8 mouse cellular contexts compared by ENCODE assay signal in genomic region chr6:31216206-31217059, GRCm38 (mm10).
DNase-seq lines count a peak whose midpoint lies in the region; ATAC-seq and TF ChIP-seq lines count a peak whose summit lies in the region.

No protein-coding gene starts in this region.

- peak; percentile 86 to 92 for DNase-seq in spleen, adult 2 months (ENCODE audit: low read depth in 1 of 2, low spot score in 2 of 2)

- H3K27me3 ChIP-seq in erythroblast, embryonic 14.5 days (ENCODE audit: control insufficient read depth): peaks cover 75% of the 10 kb centered on the region
- peaks cover 59% of the 10 kb centered on the region for H3K27me3 ChIP-seq in embryonic facial prominence, embryonic 15.5 days
- peaks cover 48% of the 10 kb centered on the region for H3K27me3 ChIP-seq in heart, embryonic 11.5 days (ENCODE audit: control insufficient read depth, insufficient read depth, low read length)
- peaks cover 84% of the 10 kb centered on the region for H3K27me3 ChIP-seq in kidney, embryonic 15.5 days
- H3K27me3 ChIP-seq in limb, embryonic 15.5 days: peaks cover 73% of the 10 kb centered on the region
- peaks cover 11% of the 10 kb centered on the region for H3K27me3 ChIP-seq in midbrain, embryonic 16.5 days (ENCODE audit: control insufficient read depth, insufficient read depth, low read depth, low read length)
- 0 out of 2 replicates have a peak, but pooled peaks cover 2% of the 10 kb centered on the region for H3K27me3 ChIP-seq in spleen, adult 2 months (ENCODE audit: control insufficient read depth, insufficient read depth, low read length)

- H3K36me3 ChIP-seq in erythroblast, embryonic 14.5 days (ENCODE audit: control insufficient read depth): no peaks in the 10 kb centered on the region
- H3K36me3 ChIP-seq in embryonic facial prominence, embryonic 15.5 days: no peaks in the 10 kb centered on the region
- H3K36me3 ChIP-seq in heart, embryonic 11.5 days (ENCODE audit: control insufficient read depth, insufficient read depth, low read length): no peaks in the 10 kb centered on the region
- H3K36me3 ChIP-seq in kidney, embryonic 15.5 days: no peaks in the 10 kb centered on the region
- no peaks in the 10 kb centered on the region for H3K36me3 ChIP-seq in limb, embryonic 15.5 days
- H3K36me3 ChIP-seq in midbrain, embryonic 16.5 days (ENCODE audit: control insufficient read depth, insufficient read depth, low read length): no peaks in the 10 kb centered on the region
- no peaks in the 10 kb centered on the region for H3K36me3 ChIP-seq in spleen, adult 2 months (ENCODE audit: control insufficient read depth, insufficient read depth, low read length)

- peak overlapping the region; percentile 61 for H3K4me3 ChIP-seq in erythroblast, embryonic 14.5 days (replicated peaks)
- peak overlapping the region; percentile 69 for H3K4me3 ChIP-seq in embryonic facial prominence, embryonic 15.5 days (replicated peaks)
- H3K4me3 ChIP-seq in heart, embryonic 11.5 days (ENCODE audit: low read depth, low read length): peak overlapping the region; percentile 78
- H3K4me3 ChIP-seq in kidney, embryonic 15.5 days (replicated peaks): peak overlapping the region; percentile 64
- peak overlapping the region; percentile 73 for H3K4me3 ChIP-seq in limb, embryonic 15.5 days
- peak overlapping the region; percentile 63 for H3K4me3 ChIP-seq in midbrain, embryonic 16.5 days (ENCODE audit: low read depth, low read length)
- H3K4me3 ChIP-seq in spleen, adult 2 months (ENCODE audit: extremely low read depth, insufficient read depth, insufficient read length): peak overlapping the region; percentile 79

- peaks cover 2% of the 10 kb centered on the region; the same call in 1 of the 2 replicates for H3K9me3 ChIP-seq in erythroblast, embryonic 14.5 days (ENCODE audit: control insufficient read depth, low read length)
- H3K9me3 ChIP-seq in embryonic facial prominence, embryonic 15.5 days (replicated peaks): no peaks in the 10 kb centered on the region
- H3K9me3 ChIP-seq in heart, embryonic 11.5 days (replicated peaks; ENCODE audit: control insufficient read depth, low read length): no peaks in the 10 kb centered on the region
- no peaks in the 10 kb centered on the region for H3K9me3 ChIP-seq in kidney, embryonic 15.5 days (replicated peaks)
- no peaks in the 10 kb centered on the region for H3K9me3 ChIP-seq in limb, embryonic 15.5 days
- H3K9me3 ChIP-seq in midbrain, embryonic 16.5 days (replicated peaks; ENCODE audit: control insufficient read depth, low read length, poor library complexity, severe bottlenecking): no peaks in the 10 kb centered on the region

- peak overlapping the region; percentile 40; the same call in 1 of the 2 replicates for H3K9ac ChIP-seq in embryonic facial prominence, embryonic 15.5 days
- peak overlapping the region; percentile 63 for H3K9ac ChIP-seq in heart, embryonic 11.5 days (ENCODE audit: low read depth, low read length)
- peak overlapping the region; percentile 31 for H3K9ac ChIP-seq in kidney, embryonic 15.5 days
- peak overlapping the region; percentile 26; the same call in 1 of the 2 replicates for H3K9ac ChIP-seq in limb, embryonic 15.5 days
- H3K9ac ChIP-seq in midbrain, embryonic 16.5 days (ENCODE audit: low read depth, low read length): peak overlapping the region; percentile 73

- H3K27ac ChIP-seq in embryonic facial prominence, embryonic 15.5 days (replicated peaks): no peak overlapping the region
- no peak overlapping the region for H3K27ac ChIP-seq in heart, embryonic 11.5 days (ENCODE audit: low read depth, low read length)
- no peak overlapping the region for H3K27ac ChIP-seq in kidney, embryonic 15.5 days
- no peak overlapping the region for H3K27ac ChIP-seq in limb, embryonic 15.5 days
- 0 out of 2 replicates have a peak overlapping the region, but pooled peaks have one; percentile 25 for H3K27ac ChIP-seq in midbrain, embryonic 16.5 days (ENCODE audit: low read length)
- H3K27ac ChIP-seq in spleen, adult 2 months (ENCODE audit: insufficient read depth, low read length): peak overlapping the region; percentile 92

- peaks cover 24% of the 10 kb centered on the region for H3K4me1 ChIP-seq in erythroblast, embryonic 14.5 days (ENCODE audit: control insufficient read depth)
- peaks cover 33% of the 10 kb centered on the region for H3K4me1 ChIP-seq in embryonic facial prominence, embryonic 15.5 days
- H3K4me1 ChIP-seq in heart, embryonic 11.5 days (ENCODE audit: control insufficient read depth, insufficient read depth, low read length): peaks cover 13% of the 10 kb centered on the region; the same call in 1 of the 2 replicates
- peaks cover 43% of the 10 kb centered on the region for H3K4me1 ChIP-seq in kidney, embryonic 15.5 days
- peaks cover 37% of the 10 kb centered on the region for H3K4me1 ChIP-seq in limb, embryonic 15.5 days
- H3K4me1 ChIP-seq in midbrain, embryonic 16.5 days (ENCODE audit: control insufficient read depth, insufficient read depth, low read length): peaks cover 23% of the 10 kb centered on the region
- H3K4me1 ChIP-seq in spleen, adult 2 months (ENCODE audit: control insufficient read depth, insufficient read depth, insufficient read length): peaks cover 15% of the 10 kb centered on the region

- peak; percentile 69 for TF ChIP-seq POLR2A in spleen, adult 2 months (IDR thresholded peaks at IDR 0.05; ENCODE audit: low read depth, low read length)

- ATAC-seq in erythroblast, adult 5-6 weeks (replicated peaks; ENCODE audit: low FRiP score, poor library complexity, severe bottlenecking): no peak
- peak; percentile 54; the same call in 1 of the 2 replicates for ATAC-seq in embryonic facial prominence, embryonic 15.5 days (ENCODE audit: insufficient number of reproducible peaks, low FRiP score, low TSS enrichment, low read depth)
- peak; percentile 69; the same call in 1 of the 2 replicates for ATAC-seq in heart, embryonic 11.5 days (replicated peaks; ENCODE audit: insufficient number of reproducible peaks, low FRiP score, low TSS enrichment)
- ATAC-seq in kidney, embryonic 15.5 days (replicated peaks; ENCODE audit: low FRiP score): peak; percentile 72
- peak; percentile 69; the same call in 1 of the 2 replicates for ATAC-seq in limb, embryonic 15.5 days (ENCODE audit: insufficient number of reproducible peaks, low FRiP score, low TSS enrichment, low read depth)
- peak; percentile 78 for ATAC-seq in midbrain, embryonic 16.5 days

- under 1% methylated on average over 89 of the region's 100 CpGs for WGBS in embryonic facial prominence, embryonic 15.5 days
- under 1% methylated on average over 98 of the region's 100 CpGs for WGBS in heart, embryonic 11.5 days (ENCODE audit: insufficient replicate concordance)
- WGBS in kidney, embryonic 15.5 days: 1% methylated on average over 99 of the region's 100 CpGs
- WGBS in limb, embryonic 15.5 days: under 1% methylated on average over 99 of the region's 100 CpGs
- WGBS in midbrain, embryonic 16.5 days: under 1% methylated on average over 93 of the region's 100 CpGs
- under 1% methylated on average over 94 of the region's 100 CpGs for WGBS in spleen, adult 2 months

- H3K4me2 ChIP-seq in embryonic facial prominence, embryonic 15.5 days (replicated peaks): peak overlapping the region; percentile 100
- H3K4me2 ChIP-seq in heart, embryonic 11.5 days: peak overlapping the region; percentile 100
- H3K4me2 ChIP-seq in kidney, embryonic 15.5 days: peak overlapping the region; percentile 100
- peak overlapping the region; percentile 100 for H3K4me2 ChIP-seq in limb, embryonic 15.5 days
- H3K4me2 ChIP-seq in midbrain, embryonic 16.5 days (ENCODE audit: low read length): peak overlapping the region; percentile 92

- no peak for TF ChIP-seq CTCF in spleen, adult 2 months (IDR thresholded peaks at IDR 0.05; ENCODE audit: extremely low read depth, insufficient read depth, insufficient read length, insufficient replicate concordance)

Comparison
In these comparisons a context has a peak if more than half of its experiments do, and no peak if none do; other contexts are left out.
1. H3K27ac ChIP-seq: peak in midbrain, embryonic 16.5 days (single experiment) and spleen, adult 2 months (single experiment); none in embryonic facial prominence, embryonic 15.5 days (single experiment), heart, embryonic 11.5 days (single experiment), kidney, embryonic 15.5 days (single experiment) and limb, embryonic 15.5 days (single experiment).
2. Peak in every context shown above with its lines, with median percentiles within 50 percentile points of each other: H3K4me3 ChIP-seq, H3K4me2 ChIP-seq and H3K9ac ChIP-seq.